Mouse (Mus musculus): ENCODE measurements around the gene Cyp2f2. TPM values are rescaled to one million over a fixed set of nuclear protein-coding genes. Genes with fewer than 3 reads are reported as not detected.

The Cyp2f2 gene
- polyA plus RNA-seq, 1 experiment from 2014 or later, result 585 TPM

DNA sequence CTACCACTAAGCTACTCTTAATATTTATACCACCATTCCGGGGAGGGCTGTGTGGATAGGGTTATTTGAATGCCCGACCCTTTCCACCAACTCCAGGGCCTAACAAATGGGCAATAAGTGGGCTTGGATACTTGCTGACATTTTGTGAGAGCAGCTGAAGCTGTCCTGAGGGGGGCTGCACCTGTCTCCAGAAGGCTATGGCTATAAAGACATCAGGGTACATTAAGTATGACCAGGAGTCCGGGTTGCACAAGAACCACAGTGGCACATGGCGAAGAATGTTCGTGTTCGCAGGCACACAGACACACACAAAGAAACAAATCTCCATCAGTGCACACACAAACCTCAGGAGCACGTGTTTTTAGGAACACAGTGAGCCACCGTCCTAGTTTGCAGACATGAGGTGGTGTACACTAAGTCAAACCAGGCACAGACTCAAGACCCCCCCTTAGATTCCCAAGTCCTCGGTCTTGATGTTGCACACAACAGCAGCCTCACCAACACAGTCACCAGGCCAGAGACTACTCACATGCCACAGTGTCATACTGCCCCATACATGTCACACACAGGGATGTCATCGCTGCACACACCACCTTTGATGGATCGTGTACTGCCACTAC, 47.9 kb downstream of the Cyp2f2 start:
- WGBS, result 72% methylated on average over 11 of the region's 11 CpGs
- Histone ChIP-seq H3K9ac (replicated peaks; ENCODE audit: low read depth) (no peak overlapping the region; the same call in 1 of the 2 replicates), H3K4me3 (ENCODE audit: low read depth, low read length) (peak overlapping the region; percentile 82), H3K4me2 (replicated peaks; ENCODE audit: low read depth, low read length) (peak overlapping the region; percentile 73), H3K36me3 (ENCODE audit: insufficient read depth, low read length) (peaks cover 9% of the 10 kb centered on the region; the same call in 1 of the 2 replicates), H3K27ac (ENCODE audit: low read length) (peak overlapping the region; percentile 99), H3K27me3 (replicated peaks; ENCODE audit: insufficient read depth, low read length) (no peaks in the 10 kb centered on the region), H3K4me1 (ENCODE audit: insufficient read depth, low read depth, low read length) (peaks cover 28% of the 10 kb centered on the region; the same call in 1 of the 2 replicates), H3K9me3 (ENCODE audit: low read length) (no peaks in the 10 kb centered on the region)
- DNase-seq (ENCODE audit: low spot score), result no peak
- ATAC-seq, result no peak
- no peak for TF ChIP-seq CTCF (IDR thresholded peaks at IDR 0.05)
- TF ChIP-seq EP300 (IDR thresholded peaks at IDR 0.05), result no peak

DNA sequence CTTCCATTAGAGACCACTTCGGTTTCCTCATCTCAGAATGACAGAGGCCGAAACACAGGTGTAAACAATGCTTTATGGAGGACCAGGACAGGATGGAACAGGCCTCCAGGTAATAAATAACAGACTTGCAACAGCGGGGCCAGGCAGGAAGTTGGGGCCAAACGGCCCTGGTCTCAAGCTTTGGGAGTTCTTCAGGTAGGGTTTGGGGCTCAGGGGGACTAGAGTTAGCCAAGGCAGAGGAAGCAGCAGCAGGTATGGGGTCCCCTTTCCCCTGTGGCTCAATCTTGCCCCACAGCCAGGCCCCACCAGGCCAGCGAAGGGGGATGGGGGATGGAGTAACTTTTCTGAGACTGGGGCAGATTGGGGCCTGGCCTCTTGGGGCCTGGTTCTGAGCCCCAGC, 48.7 kb downstream of the Cyp2f2 start:
- H3K27me3 ChIP-seq (replicated peaks; ENCODE audit: insufficient read depth, low read length), result no peaks in the 10 kb centered on the region
- H3K4me2 ChIP-seq (replicated peaks; ENCODE audit: low read depth, low read length), result no peak overlapping the region
- ATAC-seq (no peak), DNase-seq (ENCODE audit: low spot score) (no peak)
- H3K4me3 ChIP-seq (ENCODE audit: low read depth, low read length), result no peak overlapping the region
- H3K9me3 ChIP-seq (ENCODE audit: low read length), result no peaks in the 10 kb centered on the region
- peaks cover 26% of the 10 kb centered on the region; the same call in 1 of the 2 replicates for H3K4me1 ChIP-seq (ENCODE audit: insufficient read depth, low read depth, low read length)
- H3K27ac ChIP-seq (ENCODE audit: low read length), result no peak overlapping the region
- TF ChIP-seq EP300 (IDR thresholded peaks at IDR 0.05), result no peak
- no peak for TF ChIP-seq CTCF (IDR thresholded peaks at IDR 0.05)
- H3K36me3 ChIP-seq (ENCODE audit: insufficient read depth, low read length), result peaks cover 17% of the 10 kb centered on the region; the same call in 1 of the 2 replicates
- WGBS, result 92% methylated on average over 5 of the region's 5 CpGs
- H3K9ac ChIP-seq (replicated peaks; ENCODE audit: low read depth), result no peak overlapping the region

GRCm38 (mm10) chr7:27170981-27171380, 51.3 kb downstream of the Cyp2f2 start:
- no peak overlapping the region for H3K9ac ChIP-seq (replicated peaks; ENCODE audit: low read depth)
- no peak overlapping the region for H3K4me3 ChIP-seq (ENCODE audit: low read depth, low read length)
- H3K9me3 ChIP-seq (ENCODE audit: low read length), result no peaks in the 10 kb centered on the region
- no peak overlapping the region for H3K4me2 ChIP-seq (replicated peaks; ENCODE audit: low read depth, low read length)
- H3K27ac ChIP-seq (ENCODE audit: low read length), result no peak overlapping the region
- peaks cover 23% of the 10 kb centered on the region for H3K36me3 ChIP-seq (ENCODE audit: insufficient read depth, low read length)
- ATAC-seq (no peak), DNase-seq (ENCODE audit: low spot score) (no peak)
- peaks cover 4% of the 10 kb centered on the region; the same call in 1 of the 2 replicates for H3K4me1 ChIP-seq (ENCODE audit: insufficient read depth, low read depth, low read length)
- 89% methylated on average over 3 of the region's 3 CpGs for WGBS
- TF ChIP-seq CTCF (IDR thresholded peaks at IDR 0.05) (no peak), EP300 (IDR thresholded peaks at IDR 0.05) (no peak)
- no peaks in the 10 kb centered on the region for H3K27me3 ChIP-seq (replicated peaks; ENCODE audit: insufficient read depth, low read length)

- Histone ChIP-seq H3K9ac (replicated peaks; ENCODE audit: low read depth) (no peak overlapping the region), H3K27ac (ENCODE audit: low read length) (no peak overlapping the region), H3K4me1 (ENCODE audit: insufficient read depth, low read depth, low read length) (peaks cover 8% of the 10 kb centered on the region; the same call in 1 of the 2 replicates), H3K36me3 (ENCODE audit: insufficient read depth, low read length) (peaks cover 23% of the 10 kb centered on the region), H3K9me3 (ENCODE audit: low read length) (no peaks in the 10 kb centered on the region), H3K4me3 (ENCODE audit: low read depth, low read length) (no peak overlapping the region), H3K27me3 (replicated peaks; ENCODE audit: insufficient read depth, low read length) (no peaks in the 10 kb centered on the region), H3K4me2 (replicated peaks; ENCODE audit: low read depth, low read length) (no peak overlapping the region)
- TF ChIP-seq EP300 (IDR thresholded peaks at IDR 0.05) (no peak), CTCF (IDR thresholded peaks at IDR 0.05) (no peak)
- ATAC-seq (no peak), DNase-seq (ENCODE audit: low spot score) (no peak)
- WGBS, result 97% methylated on average over 15 of the region's 15 CpGs
Observed at GRCm38 (mm10) chr7:27174496-27174895, 54.8 kb downstream of the Cyp2f2 start.

- 83% methylated on average over 7 of the region's 7 CpGs for WGBS
- Histone ChIP-seq H3K4me1 (ENCODE audit: insufficient read depth, low read depth, low read length) (peaks cover 8% of the 10 kb centered on the region; the same call in 1 of the 2 replicates), H3K9ac (replicated peaks; ENCODE audit: low read depth) (no peak overlapping the region), H3K4me2 (replicated peaks; ENCODE audit: low read depth, low read length) (no peak overlapping the region), H3K27ac (ENCODE audit: low read length) (no peak overlapping the region), H3K9me3 (ENCODE audit: low read length) (no peaks in the 10 kb centered on the region), H3K36me3 (ENCODE audit: insufficient read depth, low read length) (peaks cover 23% of the 10 kb centered on the region), H3K4me3 (ENCODE audit: low read depth, low read length) (no peak overlapping the region), H3K27me3 (replicated peaks; ENCODE audit: insufficient read depth, low read length) (no peaks in the 10 kb centered on the region)
- no peak for DNase-seq (ENCODE audit: low spot score)
- ATAC-seq, result no peak
- TF ChIP-seq EP300 (IDR thresholded peaks at IDR 0.05), result no peak
- TF ChIP-seq CTCF (IDR thresholded peaks at IDR 0.05), result no peak
Observed at GRCm38 (mm10) chr7:27174896-27175295, 55.2 kb downstream of the Cyp2f2 start.

DNA sequence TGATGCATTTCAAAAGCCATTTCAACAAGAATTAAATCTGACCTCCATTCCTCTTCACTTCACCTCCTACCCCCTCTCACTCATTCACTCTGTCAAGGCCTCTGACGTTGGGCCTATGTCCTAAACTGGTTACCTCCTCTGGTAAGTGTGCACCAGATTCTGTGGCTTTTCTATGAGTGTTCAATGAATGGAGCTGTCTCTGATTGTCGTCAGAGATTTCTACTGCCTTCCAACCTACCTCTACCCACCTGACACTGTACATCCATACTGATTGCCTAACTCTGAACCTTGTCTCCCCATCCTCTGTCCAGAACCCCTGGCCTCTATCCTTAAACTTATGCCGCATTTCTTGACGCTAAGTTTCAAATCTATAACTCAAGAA, 58.2 kb downstream of the Cyp2f2 start:
- Histone ChIP-seq H3K27ac (ENCODE audit: low read length) (peak overlapping the region; percentile 94), H3K4me3 (ENCODE audit: low read depth, low read length) (peak overlapping the region; percentile 75), H3K9me3 (ENCODE audit: low read length) (no peaks in the 10 kb centered on the region), H3K4me2 (replicated peaks; ENCODE audit: low read depth, low read length) (peak overlapping the region; percentile 47), H3K9ac (replicated peaks; ENCODE audit: low read depth) (peak overlapping the region; percentile 51), H3K36me3 (ENCODE audit: insufficient read depth, low read length) (peaks cover 11% of the 10 kb centered on the region), H3K27me3 (replicated peaks; ENCODE audit: insufficient read depth, low read length) (no peaks in the 10 kb centered on the region), H3K4me1 (ENCODE audit: insufficient read depth, low read depth, low read length) (peaks cover 8% of the 10 kb centered on the region; the same call in 1 of the 2 replicates)
- DNase-seq (ENCODE audit: low spot score) (no peak), ATAC-seq (no peak)
- WGBS, result 8% methylated on average over 4 of the region's 4 CpGs
- TF ChIP-seq CTCF (IDR thresholded peaks at IDR 0.05), result no peak
- TF ChIP-seq EP300 (IDR thresholded peaks at IDR 0.05), result no peak
